Mouse (Mus musculus) megakaryocyte, embryonic 14.5 days (primary cell): Measurements from ENCODE around the gene Nrxn1. TPM values are rescaled to one million over a fixed set of nuclear protein-coding genes. Genes with fewer than 3 reads are reported as not detected.
A peak's percentile ranks its signal among the peaks of the same experiment; 100 is the strongest.

Source experiments
- H3K27me3 ChIP-seq: replicated peaks from 2 replicates; pipeline ENCODE3; 2012; ENCODE audit warnings: inconsistent platforms
- H3K36me3 ChIP-seq: replicated peaks from 2 replicates; pipeline ENCODE3; 2012; ENCODE audit warnings: low read length, inconsistent platforms, mixed read lengths
- H3K4me1 ChIP-seq: 2 replicates; pipeline ENCODE4 v1.6.1; 2012; ENCODE audit warnings: inconsistent platforms
- H3K4me3 ChIP-seq: replicated peaks from 2 replicates; pipeline ENCODE3; 2012; ENCODE audit warnings: moderate library complexity, mild to moderate bottlenecking, inconsistent platforms
- H3K9me3 ChIP-seq: 2 replicates; pipeline ENCODE4 v1.6.1; 2012; ENCODE audit warnings: inconsistent platforms
- FLI1 ChIP-seq: IDR thresholded peaks from 2 replicates; pipeline ENCODE4 v1.6.1; 2012; ENCODE audit warnings: low read length, inconsistent platforms, mixed read lengths
- GATA1 ChIP-seq: IDR thresholded peaks from 3 replicates; pipeline ENCODE4 v1.6.1; 2012; ENCODE audit warnings: mixed read lengths, low read length, inconsistent platforms, borderline replicate concordance
- polyA plus RNA-seq: library from polyadenylated mRNA; stranded (reverse); fragments of >175 nt; gene quantifications from 2 replicates; pipeline ENCODE4 v1.2.3, GENCODE M21; 2012; ENCODE audit warnings: low replicate concordance; ENCODE audit not compliant: insufficient read depth

Nrxn1 gene
- polyA plus RNA-seq, 1 experiment, result not detected

GRCm38 (mm10) chr17:90455904-90456303, 637.0 kb downstream of the Nrxn1 start:
- H3K4me1 ChIP-seq, result peaks cover 15% of the 10 kb centered on the region
- no peaks in the 10 kb centered on the region for H3K36me3 ChIP-seq
- peak overlapping the region; percentile 56 for H3K4me3 ChIP-seq
- TF ChIP-seq FLI1 (no peak), GATA1 (no peak)
- peaks cover 7% of the 10 kb centered on the region; the same call in 1 of the 2 replicates for H3K9me3 ChIP-seq
- H3K27me3 ChIP-seq, result peaks cover 41% of the 10 kb centered on the region

GRCm38 (mm10) chr17:90455409-90455775, 637.5 kb downstream of the Nrxn1 start:
- Histone ChIP-seq H3K4me1 (peaks cover 15% of the 10 kb centered on the region), H3K27me3 (peaks cover 41% of the 10 kb centered on the region), H3K36me3 (no peaks in the 10 kb centered on the region), H3K4me3 (peak overlapping the region; percentile 84), H3K9me3 (peaks cover 7% of the 10 kb centered on the region; the same call in 1 of the 2 replicates)
- TF ChIP-seq GATA1 (no peak), FLI1 (no peak)

GRCm38 (mm10) chr17:90454738-90455408, 638.0 kb downstream of the Nrxn1 start:
- Histone ChIP-seq H3K4me3 (peak overlapping the region; percentile 78), H3K9me3 (peaks cover 7% of the 10 kb centered on the region; the same call in 1 of the 2 replicates), H3K4me1 (peaks cover 15% of the 10 kb centered on the region), H3K36me3 (no peaks in the 10 kb centered on the region), H3K27me3 (peaks cover 41% of the 10 kb centered on the region)
- TF ChIP-seq GATA1 (no peak), FLI1 (no peak)

DNA sequence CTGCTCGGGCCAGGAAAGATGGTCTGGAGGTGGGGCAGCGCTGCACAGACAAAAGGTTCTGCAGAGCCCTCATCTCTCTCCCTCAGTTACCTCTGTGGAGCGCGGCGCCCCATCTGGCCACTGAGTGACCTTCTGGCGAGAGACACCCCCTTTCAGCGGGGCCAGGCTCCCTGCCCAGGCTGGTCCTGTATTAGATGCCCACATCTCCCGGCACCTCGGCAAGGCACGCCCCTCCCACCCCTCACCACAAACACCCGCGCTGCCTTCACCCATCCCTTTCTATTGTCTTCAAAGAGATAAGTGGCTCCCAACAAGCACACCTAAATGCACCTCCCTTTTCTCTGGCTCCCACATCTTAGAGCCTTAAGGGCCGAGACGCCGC, 638.5 kb downstream of the Nrxn1 start:
- no peaks in the 10 kb centered on the region for H3K36me3 ChIP-seq
- peaks cover 15% of the 10 kb centered on the region for H3K4me1 ChIP-seq
- H3K9me3 ChIP-seq, result peaks cover 7% of the 10 kb centered on the region; the same call in 1 of the 2 replicates
- peaks cover 41% of the 10 kb centered on the region for H3K27me3 ChIP-seq
- TF ChIP-seq FLI1 (no peak), GATA1 (no peak)
- H3K4me3 ChIP-seq, result no peak overlapping the region

DNA sequence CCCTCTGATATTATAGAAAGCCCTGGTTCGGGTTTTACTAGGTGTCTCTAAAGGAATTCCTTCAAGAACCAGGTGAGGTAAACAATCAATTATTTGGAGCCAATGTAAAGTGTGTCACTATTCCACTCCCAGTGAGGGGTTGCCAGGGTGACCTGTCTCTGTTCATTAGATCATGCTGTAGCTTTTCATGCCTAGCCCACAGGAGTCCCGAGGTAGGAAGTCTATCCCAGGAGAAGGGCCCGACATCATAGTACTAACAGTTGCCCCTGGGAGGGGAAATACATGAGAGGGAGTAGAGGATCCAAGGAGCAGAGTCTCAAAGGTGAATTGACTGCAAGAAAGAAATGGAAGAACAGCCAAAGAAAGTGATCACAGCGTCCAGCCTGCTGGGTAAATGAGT, 639.6 kb downstream of the Nrxn1 start:
- Histone ChIP-seq H3K9me3 (peaks cover 7% of the 10 kb centered on the region; the same call in 1 of the 2 replicates), H3K36me3 (no peaks in the 10 kb centered on the region), H3K4me3 (no peak overlapping the region), H3K27me3 (peaks cover 41% of the 10 kb centered on the region), H3K4me1 (peaks cover 15% of the 10 kb centered on the region)
- no peak for TF ChIP-seq GATA1
- no peak for TF ChIP-seq FLI1

DNA sequence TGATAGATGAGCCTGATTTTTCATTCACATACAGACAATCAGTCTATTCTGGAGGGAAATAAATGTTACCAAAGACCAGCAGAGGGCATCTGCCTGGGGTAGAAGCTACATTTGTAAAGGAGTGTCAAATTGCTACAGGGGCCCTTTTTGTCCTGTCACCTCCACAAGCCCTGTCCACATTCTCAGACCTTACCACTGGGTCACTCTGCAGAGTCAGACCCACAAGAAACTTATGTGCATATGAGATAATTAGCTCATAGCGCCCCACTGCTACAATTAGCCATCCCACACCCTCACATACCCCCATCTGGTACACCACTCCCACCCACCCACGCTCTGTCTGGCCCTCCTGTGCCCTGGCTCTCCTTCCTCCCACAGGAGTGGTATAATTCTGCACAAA, 640.1 kb downstream of the Nrxn1 start:
- Histone ChIP-seq H3K4me1 (peaks cover 15% of the 10 kb centered on the region), H3K9me3 (peaks cover 7% of the 10 kb centered on the region; the same call in 1 of the 2 replicates), H3K36me3 (no peaks in the 10 kb centered on the region), H3K27me3 (peaks cover 40% of the 10 kb centered on the region), H3K4me3 (no peak overlapping the region)
- TF ChIP-seq FLI1, result no peak
- no peak for TF ChIP-seq GATA1

GRCm38 (mm10) chr17:90451384-90451783, 641.5 kb downstream of the Nrxn1 start:
- TF ChIP-seq GATA1 (no peak), FLI1 (no peak)
- H3K4me3 ChIP-seq, result no peak overlapping the region
- H3K4me1 ChIP-seq, result peaks cover 15% of the 10 kb centered on the region
- peaks cover 7% of the 10 kb centered on the region; the same call in 1 of the 2 replicates for H3K9me3 ChIP-seq
- H3K27me3 ChIP-seq, result peaks cover 32% of the 10 kb centered on the region
- no peaks in the 10 kb centered on the region for H3K36me3 ChIP-seq

GRCm38 (mm10) chr17:90443067-90443466, 649.8 kb downstream of the Nrxn1 start:
- no peaks in the 10 kb centered on the region for H3K36me3 ChIP-seq
- TF ChIP-seq GATA1, result no peak
- no peak for TF ChIP-seq FLI1
- H3K27me3 ChIP-seq, result no peaks in the 10 kb centered on the region

GRCm38 (mm10) chr17:90435836-90436235, 657.0 kb downstream of the Nrxn1 start:
- Histone ChIP-seq H3K4me1 (no peaks in the 10 kb centered on the region), H3K9me3 (no peaks in the 10 kb centered on the region), H3K4me3 (no peak overlapping the region), H3K36me3 (no peaks in the 10 kb centered on the region), H3K27me3 (no peaks in the 10 kb centered on the region)
- TF ChIP-seq FLI1 (no peak), GATA1 (no peak)

More at GRCm38 (mm10) chr17:90443067-90443466, 649.8 kb downstream of the Nrxn1 start:
- H3K4me3 ChIP-seq, result no peak overlapping the region
- H3K9me3 ChIP-seq, result no peaks in the 10 kb centered on the region
- no peaks in the 10 kb centered on the region for H3K4me1 ChIP-seq

- Histone ChIP-seq H3K9me3 (no peaks in the 10 kb centered on the region), H3K4me1 (no peaks in the 10 kb centered on the region), H3K4me3 (no peak overlapping the region), H3K27me3 (no peaks in the 10 kb centered on the region), H3K36me3 (no peaks in the 10 kb centered on the region)
- TF ChIP-seq GATA1 (no peak), FLI1 (no peak)
Observed at GRCm38 (mm10) chr17:90435371-90435770, 657.5 kb downstream of the Nrxn1 start.
